Mouse (Mus musculus) small intestine, adult 2 months (tissue): Measurements from ENCODE around the gene Mrrf.
A peak's percentile ranks its signal among the peaks of the same experiment; 100 is the strongest.

Source experiments
- CTCF ChIP-seq: fragments of 200-500 bp; IDR thresholded peaks from 2 replicates; pipeline ENCODE4 v1.5.1; 2012; ENCODE audit warnings: low read depth, mild to moderate bottlenecking, control low read depth, inconsistent platforms, low read length, moderate library complexity, mixed read lengths; ENCODE audit not compliant: insufficient replicate concordance, insufficient read length; ENCODE audit errors: extremely low read depth
- POLR2A ChIP-seq: fragments of 200-500 bp; IDR thresholded peaks from 2 replicates; pipeline ENCODE4 v1.6.1; 2012; ENCODE audit warnings: low read depth, mild to moderate bottlenecking, control low read depth, inconsistent platforms, low read length, moderate library complexity

DNA sequence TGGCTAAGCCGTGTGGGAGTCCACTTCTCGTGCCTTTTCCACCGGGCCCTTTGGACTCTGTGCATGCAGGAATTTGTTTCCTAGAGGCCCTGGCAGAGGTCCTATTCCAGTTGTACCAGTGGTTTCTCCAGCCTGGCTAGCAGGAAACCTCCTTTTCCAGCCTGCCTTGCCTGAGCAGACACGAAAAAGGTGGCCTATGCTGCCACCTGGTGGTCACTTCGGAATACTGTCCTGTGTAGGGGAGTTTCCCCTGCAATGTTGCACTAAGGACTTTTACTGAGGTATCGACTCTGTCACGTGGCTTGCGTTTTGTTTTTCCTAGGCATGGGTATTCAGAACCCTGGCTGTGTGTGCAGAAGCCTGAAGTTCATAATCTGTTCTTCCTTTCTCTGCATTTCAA, 77.8 kb downstream of the Mrrf start:
- peak; percentile 85; the same call in 1 of the 2 replicates for TF ChIP-seq CTCF
- no peak for TF ChIP-seq POLR2A
